Mouse (Mus musculus): ENCODE measurements at regions not wholly inside any gene's neighbourhood (a gene's known extent, or its start where the extent isn't known, plus 50 kb on each side); places are given as distances from the start of the nearest gene placed in this dataset.
"Not testable (repeated sequence)": the region's sequence is repeated elsewhere in the genome, so short reads cannot be mapped to it uniquely, and the experiment has no call there.

- not testable (repeated sequence) for H3K9ac ChIP-seq (ENCODE audit: low read depth, low read length); H3K27ac ChIP-seq (ENCODE audit: low read length); H3K4me1 ChIP-seq (ENCODE audit: control insufficient read depth, low read depth, low read length); H3K4me2 ChIP-seq (ENCODE audit: low read depth, low read length); H3K9me3 ChIP-seq (replicated peaks; ENCODE audit: control insufficient read depth, low read length); H3K4me3 ChIP-seq (ENCODE audit: low read depth, low read length); H3K27me3 ChIP-seq (ENCODE audit: control insufficient read depth, insufficient read depth, low read depth, low read length); ATAC-seq (ENCODE audit: low read depth); H3K36me3 ChIP-seq (ENCODE audit: control insufficient read depth, insufficient read depth)
- 70% methylated on average over 1 of the region's 1 CpGs for WGBS (ENCODE audit: insufficient replicate concordance)
Observed at GRCm38 (mm10) chr8:89482481-89482880, 438.5 kb upstream of the Sall1 start.

GRCm38 (mm10) chr8:89476930-89477329 is 433.0 kb upstream of the Sall1 start:
- ATAC-seq (ENCODE audit: low read depth): no peak
- no peaks in the 10 kb centered on the region for H3K27me3 ChIP-seq (ENCODE audit: control insufficient read depth, insufficient read depth, low read depth, low read length)
- H3K4me2 ChIP-seq (ENCODE audit: low read depth, low read length): no peak overlapping the region
- H3K9ac ChIP-seq (ENCODE audit: low read depth, low read length): no peak overlapping the region
- no peak overlapping the region for H3K27ac ChIP-seq (ENCODE audit: low read length)
- WGBS (ENCODE audit: insufficient replicate concordance): 47% methylated on average over 4 of the region's 4 CpGs
- no peak overlapping the region for H3K4me3 ChIP-seq (ENCODE audit: low read depth, low read length)
- H3K4me1 ChIP-seq (ENCODE audit: control insufficient read depth, low read depth, low read length): no peaks in the 10 kb centered on the region
- no peaks in the 10 kb centered on the region for H3K36me3 ChIP-seq (ENCODE audit: control insufficient read depth, insufficient read depth)
- H3K9me3 ChIP-seq (replicated peaks; ENCODE audit: control insufficient read depth, low read length): no peaks in the 10 kb centered on the region

- no peak overlapping the region for H3K4me3 ChIP-seq (ENCODE audit: low read depth, low read length)
- no peaks in the 10 kb centered on the region for H3K36me3 ChIP-seq (ENCODE audit: control insufficient read depth, insufficient read depth)
- no peaks in the 10 kb centered on the region for H3K4me1 ChIP-seq (ENCODE audit: control insufficient read depth, low read depth, low read length)
- H3K9me3 ChIP-seq (replicated peaks; ENCODE audit: control insufficient read depth, low read length): no peaks in the 10 kb centered on the region
- no peak overlapping the region for H3K9ac ChIP-seq (ENCODE audit: low read depth, low read length)
- WGBS (ENCODE audit: insufficient replicate concordance): 62% methylated on average over 5 of the region's 5 CpGs
- no peak for ATAC-seq (ENCODE audit: low read depth)
- H3K4me2 ChIP-seq (ENCODE audit: low read depth, low read length): no peak overlapping the region
- no peak overlapping the region for H3K27ac ChIP-seq (ENCODE audit: low read length)
- H3K27me3 ChIP-seq (ENCODE audit: control insufficient read depth, insufficient read depth, low read depth, low read length): no peaks in the 10 kb centered on the region
Observed at GRCm38 (mm10) chr8:89471116-89471515, 427.2 kb upstream of the Sall1 start.

- H3K27me3 ChIP-seq (ENCODE audit: control insufficient read depth, insufficient read depth, low read depth, low read length): no peaks in the 10 kb centered on the region
- no peaks in the 10 kb centered on the region for H3K4me1 ChIP-seq (ENCODE audit: control insufficient read depth, low read depth, low read length)
- no peak overlapping the region for H3K9ac ChIP-seq (ENCODE audit: low read depth, low read length)
- H3K9me3 ChIP-seq (replicated peaks; ENCODE audit: control insufficient read depth, low read length): no peaks in the 10 kb centered on the region
- WGBS (ENCODE audit: insufficient replicate concordance): 64% methylated on average over 5 of the region's 5 CpGs
- no peak for ATAC-seq (ENCODE audit: low read depth)
- H3K4me3 ChIP-seq (ENCODE audit: low read depth, low read length): no peak overlapping the region
- H3K4me2 ChIP-seq (ENCODE audit: low read depth, low read length): no peak overlapping the region
- H3K36me3 ChIP-seq (ENCODE audit: control insufficient read depth, insufficient read depth): no peaks in the 10 kb centered on the region
- no peak overlapping the region for H3K27ac ChIP-seq (ENCODE audit: low read length)
Observed at GRCm38 (mm10) chr8:89468782-89469220, 424.8 kb upstream of the Sall1 start.

GRCm38 (mm10) chr8:89465211-89465753 is 421.3 kb upstream of the Sall1 start:
- no peak overlapping the region for H3K27ac ChIP-seq (ENCODE audit: low read length)
- no peaks in the 10 kb centered on the region for H3K27me3 ChIP-seq (ENCODE audit: control insufficient read depth, insufficient read depth, low read depth, low read length)
- 74% methylated on average over 13 of the region's 13 CpGs for WGBS (ENCODE audit: insufficient replicate concordance)
- ATAC-seq (ENCODE audit: low read depth): no peak
- H3K9me3 ChIP-seq (replicated peaks; ENCODE audit: control insufficient read depth, low read length): no peaks in the 10 kb centered on the region
- no peak overlapping the region for H3K4me2 ChIP-seq (ENCODE audit: low read depth, low read length)
- no peaks in the 10 kb centered on the region for H3K36me3 ChIP-seq (ENCODE audit: control insufficient read depth, insufficient read depth)
- no peak overlapping the region for H3K4me3 ChIP-seq (ENCODE audit: low read depth, low read length)
- H3K4me1 ChIP-seq (ENCODE audit: control insufficient read depth, low read depth, low read length): no peaks in the 10 kb centered on the region
- no peak overlapping the region for H3K9ac ChIP-seq (ENCODE audit: low read depth, low read length)

- 40% methylated on average over 4 of the region's 4 CpGs for WGBS (ENCODE audit: insufficient replicate concordance)
- Histone ChIP-seq H3K4me3 (ENCODE audit: low read depth, low read length) (no peak overlapping the region), H3K4me1 (ENCODE audit: control insufficient read depth, low read depth, low read length) (no peaks in the 10 kb centered on the region), H3K36me3 (ENCODE audit: control insufficient read depth, insufficient read depth) (no peaks in the 10 kb centered on the region), H3K9me3 (replicated peaks; ENCODE audit: control insufficient read depth, low read length) (no peaks in the 10 kb centered on the region), H3K9ac (ENCODE audit: low read depth, low read length) (no peak overlapping the region), H3K4me2 (ENCODE audit: low read depth, low read length) (no peak overlapping the region), H3K27me3 (ENCODE audit: control insufficient read depth, insufficient read depth, low read depth, low read length) (no peaks in the 10 kb centered on the region), H3K27ac (ENCODE audit: low read length) (no peak overlapping the region)
- ATAC-seq (ENCODE audit: low read depth): no peak
Observed at GRCm38 (mm10) chr8:89456517-89456916, 412.6 kb upstream of the Sall1 start.

GRCm38 (mm10) chr8:89455731-89456130 is 411.8 kb upstream of the Sall1 start:
- no peaks in the 10 kb centered on the region for H3K27me3 ChIP-seq (ENCODE audit: control insufficient read depth, insufficient read depth, low read depth, low read length)
- ATAC-seq (ENCODE audit: low read depth): no peak
- H3K4me1 ChIP-seq (ENCODE audit: control insufficient read depth, low read depth, low read length): no peaks in the 10 kb centered on the region
- H3K9ac ChIP-seq (ENCODE audit: low read depth, low read length): no peak overlapping the region
- H3K4me2 ChIP-seq (ENCODE audit: low read depth, low read length): no peak overlapping the region
- no peak overlapping the region for H3K27ac ChIP-seq (ENCODE audit: low read length)
- H3K4me3 ChIP-seq (ENCODE audit: low read depth, low read length): no peak overlapping the region
- H3K9me3 ChIP-seq (replicated peaks; ENCODE audit: control insufficient read depth, low read length): no peaks in the 10 kb centered on the region
- 62% methylated on average over 5 of the region's 5 CpGs for WGBS (ENCODE audit: insufficient replicate concordance)
- H3K36me3 ChIP-seq (ENCODE audit: control insufficient read depth, insufficient read depth): no peaks in the 10 kb centered on the region

- no peaks in the 10 kb centered on the region for H3K27me3 ChIP-seq (ENCODE audit: control insufficient read depth, insufficient read depth, low read depth, low read length)
- H3K36me3 ChIP-seq (ENCODE audit: control insufficient read depth, insufficient read depth): no peaks in the 10 kb centered on the region
- WGBS (ENCODE audit: insufficient replicate concordance): 63% methylated on average over 7 of the region's 7 CpGs
- no peak overlapping the region for H3K4me3 ChIP-seq (ENCODE audit: low read depth, low read length)
- no peak overlapping the region for H3K27ac ChIP-seq (ENCODE audit: low read length)
- no peaks in the 10 kb centered on the region for H3K4me1 ChIP-seq (ENCODE audit: control insufficient read depth, low read depth, low read length)
- H3K9me3 ChIP-seq (replicated peaks; ENCODE audit: control insufficient read depth, low read length): no peaks in the 10 kb centered on the region
- H3K9ac ChIP-seq (ENCODE audit: low read depth, low read length): no peak overlapping the region
- ATAC-seq (ENCODE audit: low read depth): no peak
- no peak overlapping the region for H3K4me2 ChIP-seq (ENCODE audit: low read depth, low read length)
Observed at GRCm38 (mm10) chr8:89454197-89454596, 410.2 kb upstream of the Sall1 start.

- Histone ChIP-seq H3K27me3 (ENCODE audit: control insufficient read depth, insufficient read depth, low read depth, low read length) (no peaks in the 10 kb centered on the region), H3K36me3 (ENCODE audit: control insufficient read depth, insufficient read depth) (no peaks in the 10 kb centered on the region), H3K27ac (ENCODE audit: low read length) (no peak overlapping the region), H3K4me2 (ENCODE audit: low read depth, low read length) (no peak overlapping the region), H3K9me3 (replicated peaks; ENCODE audit: control insufficient read depth, low read length) (no peaks in the 10 kb centered on the region), H3K4me1 (ENCODE audit: control insufficient read depth, low read depth, low read length) (no peaks in the 10 kb centered on the region), H3K4me3 (ENCODE audit: low read depth, low read length) (no peak overlapping the region), H3K9ac (ENCODE audit: low read depth, low read length) (no peak overlapping the region)
- WGBS (ENCODE audit: insufficient replicate concordance): 66% methylated on average over 2 of the region's 2 CpGs
- ATAC-seq (ENCODE audit: low read depth): no peak
Observed at GRCm38 (mm10) chr8:89453724-89454123, 409.8 kb upstream of the Sall1 start.
